Mouse (Mus musculus) bone marrow, adult 2 months (tissue): Measurements from ENCODE around the gene Gorasp1.

Experiments
- CTCF ChIP-seq: fragments of 200-500 bp; IDR thresholded peaks from 2 replicates; pipeline ENCODE4 v1.5.1; 2011; ENCODE audit warnings: low read length, control low read depth; ENCODE audit not compliant: control insufficient read depth, insufficient read depth
- POLR2A ChIP-seq: fragments of 200-500 bp; IDR thresholded peaks from 2 replicates; pipeline ENCODE4 v1.6.1; 2011; ENCODE audit warnings: low read depth, mild to moderate bottlenecking, control low read depth, low read length, borderline replicate concordance; ENCODE audit not compliant: control insufficient read depth

GRCm38 (mm10) chr9:119889446-119889845 lies 47.9 kb downstream of the Gorasp1 start:
- TF ChIP-seq CTCF (no peak), POLR2A (no peak)
